Mouse (Mus musculus): ENCODE measurements around the gene Cenpp. TPM values are rescaled to one million over a fixed set of nuclear protein-coding genes. Genes with fewer than 3 reads are reported as not detected.

Gene Cenpp
- total RNA-seq, 4 experiments from 2014 or later: 1.1 to 1.5 (median 1.3) TPM

DNA sequence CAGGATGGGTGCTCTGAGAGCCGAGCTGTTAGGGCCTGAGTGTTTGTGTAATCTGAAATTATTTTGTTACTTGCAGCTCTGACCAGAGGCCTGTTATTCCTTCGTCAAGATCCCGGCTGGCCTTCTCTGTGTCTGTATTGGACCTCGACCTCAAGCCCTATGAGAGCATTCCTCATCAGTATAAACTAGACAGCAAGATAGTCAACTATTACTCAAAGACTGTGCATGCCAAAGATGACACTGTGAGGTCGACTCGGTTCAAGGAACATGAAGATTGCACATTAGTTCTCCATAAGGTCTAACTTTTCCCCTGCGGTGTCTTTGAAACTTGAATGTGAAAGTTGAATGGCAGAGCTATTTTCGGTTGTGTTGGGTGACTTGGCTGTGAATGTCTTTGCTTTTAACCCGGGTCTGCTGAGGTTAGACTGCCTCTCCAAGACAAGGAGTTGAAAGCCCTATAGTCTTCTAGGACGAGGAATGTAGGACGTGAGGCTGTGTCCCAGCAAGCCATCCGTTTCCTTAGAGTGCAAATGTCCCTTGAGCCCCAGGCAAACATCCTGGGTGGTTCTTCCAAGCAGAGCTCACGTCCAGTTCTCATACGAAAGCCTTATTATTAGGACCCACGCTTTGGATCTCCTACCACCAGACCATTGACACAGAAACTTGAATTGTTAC lies 191.0 kb downstream of the Cenpp start:
- DNase-seq (ENCODE audit: low spot score in 2 of 2): no peak

DNA sequence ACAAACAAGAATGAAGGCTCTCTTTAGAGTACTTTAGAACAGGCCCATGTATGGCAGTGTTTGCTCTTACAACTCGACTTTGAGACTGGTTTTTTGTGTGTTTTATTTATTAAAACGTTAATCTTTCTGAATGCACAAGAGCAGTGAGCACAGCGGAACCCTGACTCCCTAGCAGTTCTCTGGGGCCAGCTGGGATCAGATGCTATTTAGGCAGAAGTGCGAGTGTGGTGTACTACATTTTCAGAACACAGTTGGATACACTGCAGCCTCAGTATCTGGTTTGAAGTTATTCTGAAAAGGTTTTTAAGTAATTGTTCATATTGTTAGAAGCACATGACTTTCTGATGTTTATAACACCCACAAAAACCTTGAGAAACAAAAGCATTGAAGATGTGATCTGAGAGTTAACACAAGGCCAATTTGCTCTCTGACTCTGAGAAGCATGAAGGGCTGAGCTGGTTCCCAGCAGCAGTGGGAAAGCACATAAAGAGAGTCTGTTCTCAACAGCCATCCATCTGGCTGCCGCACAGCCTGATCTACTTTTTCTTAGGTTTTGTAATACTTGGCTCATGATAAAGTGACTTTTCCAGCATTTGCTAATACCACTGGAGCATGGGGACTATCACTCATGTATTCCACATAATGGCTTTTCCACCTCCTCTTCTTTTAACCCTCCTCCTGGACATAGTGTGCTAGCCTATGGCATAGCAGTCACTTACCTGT lies 191.7 kb downstream of the Cenpp start:
- DNase-seq (ENCODE audit: low spot score in 2 of 2): no peak

DNA sequence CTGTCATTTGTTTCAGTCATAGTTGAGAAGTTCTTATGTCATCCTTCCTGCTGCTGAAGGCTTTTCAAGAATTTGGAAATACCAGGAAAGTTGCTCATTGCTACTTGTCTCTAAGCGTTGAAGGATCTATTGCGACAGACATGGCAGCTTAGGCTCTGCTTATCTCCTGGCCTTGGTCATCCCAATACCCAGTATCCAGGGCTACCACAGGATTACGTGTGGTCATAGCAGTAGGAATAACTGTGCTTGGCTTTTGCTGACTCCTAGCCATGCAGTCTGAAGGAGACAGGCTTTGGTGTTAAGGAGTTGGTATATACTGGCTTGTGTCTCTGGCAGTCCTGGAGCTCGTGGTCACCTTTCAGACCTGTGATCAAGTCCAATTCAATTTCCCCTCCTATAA lies 192.3 kb downstream of the Cenpp start:
- DNase-seq (ENCODE audit: low spot score in 2 of 2): no peak

DNA sequence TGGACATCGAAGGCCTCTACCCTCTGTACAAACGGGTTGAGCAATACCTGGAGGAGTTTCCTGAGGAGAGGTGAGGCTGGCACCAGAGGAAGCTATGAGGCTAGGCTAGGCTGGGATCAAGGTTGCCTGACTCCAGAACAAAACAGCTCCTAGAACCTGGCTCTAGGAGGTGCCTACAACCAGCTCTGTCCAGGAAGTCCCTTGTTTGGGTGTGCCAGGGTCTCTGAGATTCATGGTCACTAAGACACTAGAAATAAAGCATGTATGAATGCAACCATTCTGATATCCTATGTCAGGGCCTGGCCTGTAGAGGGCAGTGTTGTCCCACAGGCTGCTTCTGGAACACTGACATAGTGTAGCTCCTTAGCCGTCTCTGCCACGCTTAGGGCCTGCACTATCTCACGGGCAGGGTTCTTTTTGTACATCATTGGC lies 203.3 kb downstream of the Cenpp start:
- DNase-seq (ENCODE audit: low spot score in 2 of 2): peak; percentile 57 to 67

DNA sequence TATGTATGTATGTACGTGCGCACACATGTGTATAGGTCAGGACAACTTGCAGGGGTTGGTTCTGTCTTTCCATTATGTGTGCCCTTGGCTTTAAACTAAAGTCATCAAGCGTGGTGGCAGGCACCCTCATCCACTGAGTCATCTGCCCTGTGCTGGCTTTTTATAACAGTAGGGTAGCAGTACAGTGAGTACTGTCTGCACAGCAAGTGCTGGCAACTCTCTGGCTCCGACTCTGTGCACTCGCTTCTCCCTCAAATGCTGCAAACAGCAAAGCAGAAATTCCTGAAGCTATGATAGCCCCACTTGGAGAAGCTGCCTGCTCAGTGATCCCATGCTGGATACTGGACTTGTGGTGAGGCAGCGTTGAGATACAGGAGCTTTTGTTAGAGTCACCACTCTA lies 208.1 kb downstream of the Cenpp start:
- DNase-seq (ENCODE audit: low spot score in 2 of 2): no peak

DNA sequence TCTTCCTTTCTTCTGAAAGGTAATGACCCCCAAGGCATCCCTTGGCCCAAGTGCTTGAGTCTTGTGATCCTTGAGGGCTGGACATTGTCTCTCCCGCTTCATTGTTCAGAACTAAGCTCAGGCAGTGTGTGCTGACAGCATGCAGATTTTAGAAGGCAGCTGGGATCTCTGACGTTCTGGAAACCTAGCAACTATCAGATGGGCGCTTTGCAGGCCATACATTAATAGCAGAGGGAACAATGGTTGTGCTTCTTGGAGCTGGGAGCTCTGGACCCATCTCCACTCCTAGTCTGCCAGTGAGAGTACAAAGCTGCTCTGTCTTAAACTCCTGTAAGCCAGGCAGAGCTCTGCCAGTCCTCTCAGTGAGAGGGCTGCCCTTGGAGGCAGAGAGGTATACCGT lies 216.4 kb downstream of the Cenpp start:
- DNase-seq (ENCODE audit: low spot score in 2 of 2): peak in 1 of 2 experiments; percentile 45

DNA sequence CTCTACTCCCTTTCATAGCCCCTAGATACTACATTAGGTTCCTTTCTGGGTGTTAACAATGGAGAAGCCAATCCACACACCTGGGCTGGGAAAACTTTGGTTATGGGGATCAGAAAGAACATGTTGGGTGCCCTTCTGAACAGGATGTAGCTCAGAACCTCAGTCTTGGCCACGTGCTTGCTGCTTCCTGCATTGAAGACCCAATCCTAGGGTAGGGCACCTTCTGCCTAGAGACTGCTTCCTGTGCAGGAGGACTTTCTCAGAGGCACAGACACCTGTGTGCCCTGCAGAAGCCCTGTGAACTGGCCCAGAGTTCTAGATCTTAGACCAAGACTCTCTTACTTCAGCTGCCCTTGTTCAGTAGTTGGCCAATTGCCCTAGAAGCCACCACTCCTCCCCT lies 216.8 kb downstream of the Cenpp start:
- no peak for DNase-seq (ENCODE audit: low spot score in 2 of 2)

DNA sequence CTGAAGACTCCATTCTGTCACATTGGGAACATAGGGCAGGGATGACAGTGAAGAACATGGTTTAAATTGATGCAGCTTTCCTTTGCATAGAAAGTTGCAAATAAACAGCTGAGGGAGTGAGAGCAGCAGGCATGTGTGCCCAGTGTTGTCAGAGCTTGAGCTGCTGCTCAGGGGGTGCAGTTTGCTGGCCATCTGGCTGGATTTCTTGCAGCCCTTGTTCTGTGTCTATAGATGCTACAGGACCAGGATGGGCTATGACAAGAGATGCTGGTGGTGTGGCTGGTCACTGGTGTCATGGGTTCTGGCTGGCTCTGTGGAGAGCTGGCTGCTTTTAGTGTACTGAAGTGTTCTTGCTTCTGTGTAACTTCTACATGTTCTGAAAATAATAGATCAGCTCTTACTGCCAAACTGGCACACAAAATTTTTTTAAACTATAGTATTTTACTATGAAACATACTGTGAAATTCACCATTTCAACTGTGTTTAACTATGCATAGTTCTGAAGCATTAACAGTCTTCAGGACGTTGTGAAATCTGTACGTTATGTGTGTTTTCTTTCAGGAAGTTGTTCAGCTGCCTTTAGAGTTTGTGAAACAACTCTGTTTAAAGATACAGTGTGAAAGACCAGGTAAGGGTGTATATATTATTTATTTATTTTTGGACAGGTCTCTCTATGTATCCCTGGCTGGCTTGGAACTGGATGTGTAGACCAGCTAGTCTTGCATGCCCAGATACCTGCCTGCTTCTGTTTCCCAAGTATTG lies 219.1 kb downstream of the Cenpp start:
- DNase-seq (ENCODE audit: low spot score in 2 of 2): no peak

DNA sequence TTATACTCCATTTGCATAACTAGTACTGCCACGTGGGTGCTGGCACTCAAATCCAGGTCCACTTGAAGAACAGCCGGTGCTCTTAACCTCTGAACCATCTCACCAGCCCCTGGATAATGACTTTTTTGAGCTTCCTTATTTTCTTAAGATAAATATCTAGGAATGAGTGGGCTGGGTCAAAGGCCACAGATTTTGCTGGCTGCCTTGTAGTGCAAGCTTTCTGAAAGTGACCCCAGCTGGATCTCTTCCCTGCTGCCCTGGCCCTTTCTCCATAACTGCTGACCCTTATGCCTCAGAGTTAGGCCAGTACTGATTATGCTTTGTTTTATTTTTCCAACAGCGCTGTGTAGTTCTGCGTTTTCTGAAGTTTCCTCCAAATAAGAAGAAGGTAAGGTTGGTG lies 222.1 kb downstream of the Cenpp start:
- no peak for DNase-seq (ENCODE audit: low spot score in 2 of 2)

DNA sequence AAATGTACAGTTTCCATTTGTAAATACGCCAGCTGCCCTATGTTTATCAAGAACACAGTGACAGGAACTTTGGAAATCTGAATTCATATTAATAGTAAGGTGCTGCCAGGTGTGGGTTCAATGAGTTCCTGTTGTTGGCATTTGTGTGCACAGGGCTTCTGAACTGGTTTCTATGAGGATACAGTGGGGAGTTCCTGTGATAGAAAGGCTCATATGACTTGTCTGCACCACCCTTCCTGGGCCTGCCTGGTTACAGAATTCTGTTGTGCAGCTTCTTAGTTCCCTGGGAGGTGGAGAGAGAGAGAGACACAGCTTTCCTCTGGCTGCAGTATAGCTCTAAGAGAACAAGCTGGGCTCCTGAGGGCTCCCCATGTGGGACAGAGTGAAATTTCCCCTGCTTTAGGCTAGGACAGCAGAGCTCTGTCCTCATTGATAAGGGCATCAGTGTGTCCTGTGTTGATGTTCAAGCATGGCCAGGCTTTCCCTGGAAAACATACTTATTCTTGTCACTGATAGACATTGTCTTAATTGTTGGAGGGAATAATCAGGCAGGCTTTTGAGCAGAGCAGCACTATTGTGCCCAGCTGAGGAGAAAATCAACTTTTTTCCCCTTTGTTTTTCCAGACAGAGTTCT lies 224.4 kb downstream of the Cenpp start:
- DNase-seq (ENCODE audit: low spot score in 2 of 2): no peak

DNA sequence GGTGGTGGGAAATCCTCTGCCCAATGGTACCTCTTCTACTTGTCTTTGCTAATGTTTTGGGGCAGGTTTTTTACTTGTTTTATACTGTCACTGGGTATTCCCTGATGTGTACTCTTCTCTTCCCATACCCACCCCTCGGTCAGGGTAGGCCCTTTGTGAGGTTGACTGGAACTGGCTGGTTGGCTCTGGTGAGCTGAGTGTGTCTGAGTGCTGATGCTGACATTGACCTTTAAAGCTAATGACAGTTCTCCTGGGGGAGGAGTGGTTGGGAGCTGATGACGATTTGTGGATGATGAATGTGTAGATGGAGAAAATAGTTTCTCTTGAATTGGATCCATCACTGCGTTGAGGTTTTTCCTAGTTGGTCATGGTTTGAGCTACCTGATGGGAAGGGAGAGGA lies 225.8 kb downstream of the Cenpp start:
- no peak for DNase-seq (ENCODE audit: low spot score in 2 of 2)

DNA sequence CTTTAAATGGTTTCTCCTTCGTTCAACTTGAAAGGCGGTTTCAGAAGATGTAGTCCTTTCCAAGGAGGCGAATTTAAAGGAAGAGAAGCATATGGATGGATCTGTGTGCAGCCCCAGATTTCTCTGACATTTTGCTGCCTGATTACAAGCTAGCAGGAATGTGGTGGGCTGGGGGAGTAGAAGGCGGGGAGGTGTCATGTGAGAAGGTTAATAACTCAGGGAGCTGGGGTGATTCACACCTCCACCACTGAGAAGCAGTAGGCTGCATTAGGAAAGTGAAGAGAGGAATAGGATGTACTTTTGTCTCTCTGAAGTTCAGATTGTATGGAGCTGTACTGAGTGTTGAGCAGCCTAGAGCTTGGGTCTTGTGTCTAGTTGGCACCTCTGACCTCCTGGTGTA lies 230.6 kb downstream of the Cenpp start:
- DNase-seq (ENCODE audit: low spot score in 2 of 2): no peak

DNA sequence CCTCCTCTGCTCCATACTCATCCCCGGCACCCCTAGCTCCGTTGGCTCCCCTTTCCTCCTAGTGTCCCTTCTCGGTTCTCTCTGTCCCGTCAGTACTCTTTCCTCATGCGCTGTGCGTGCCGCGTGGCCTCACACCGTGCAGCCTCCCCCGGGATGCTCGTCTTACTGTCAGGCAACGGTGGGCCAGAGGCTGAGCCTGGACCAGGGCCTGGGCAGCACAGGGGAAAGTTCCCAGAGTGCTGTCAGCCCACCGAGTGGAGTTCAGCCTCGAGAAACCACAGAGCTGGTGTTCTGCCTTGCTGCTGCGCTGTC lies 231.0 kb downstream of the Cenpp start:
- DNase-seq (ENCODE audit: low spot score in 2 of 2): no peak

DNA sequence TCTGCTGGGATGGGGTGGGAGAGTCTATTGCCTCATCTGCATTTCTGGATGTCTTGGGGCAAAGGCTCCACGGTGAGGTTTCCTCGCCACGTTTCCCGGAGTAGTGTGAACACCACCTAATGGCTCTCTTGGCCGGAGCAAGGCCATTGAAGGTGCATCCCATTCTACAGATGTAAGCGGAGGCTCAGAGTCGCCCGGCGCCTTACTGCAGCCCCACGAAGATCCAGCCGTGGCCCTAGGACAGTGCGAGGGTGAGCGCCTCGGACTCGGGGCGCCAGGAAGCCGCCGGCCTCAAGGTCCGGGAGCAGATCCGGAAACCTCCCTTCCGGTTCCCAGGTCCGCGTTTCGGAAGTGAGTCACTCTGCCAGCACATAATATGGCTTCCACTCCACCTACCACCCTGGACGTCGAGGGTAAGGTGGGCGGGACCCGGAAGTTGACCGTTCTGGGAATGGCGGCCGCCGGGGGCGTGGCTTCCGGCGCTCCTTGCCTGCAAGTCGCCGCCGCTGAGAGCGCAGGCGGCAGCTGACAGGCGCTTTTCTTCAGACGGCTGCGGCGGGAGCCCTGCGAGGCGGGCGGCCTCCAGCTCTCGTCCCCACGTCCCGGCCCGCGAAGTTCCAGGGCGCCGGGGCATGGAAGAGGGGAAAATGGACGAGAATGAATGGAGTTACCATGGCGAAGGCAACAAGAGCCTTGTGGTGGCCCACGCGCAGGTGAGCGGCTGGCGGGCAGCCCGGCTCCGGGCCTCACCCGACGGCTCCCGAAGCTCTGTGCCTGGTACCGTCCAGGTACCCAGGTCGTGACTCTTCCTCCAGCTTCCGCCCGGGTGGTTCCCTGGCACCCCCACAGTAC lies 231.6 kb downstream of the Cenpp start, which contains the start of gene Ippk:
Gene Ippk (plus strand): TSS at position 496 of the 852 bp plus-strand sequence.
- DNase-seq (ENCODE audit: low spot score in 2 of 2): peak; percentile 91 to 99

Other genes starting within 250 kb of the Cenpp start
- 10 to 100 TPM; 16.5 to 21.5 (median 16.8) TPM for gene Ippk, start 231.5 kb downstream of the Cenpp start, total RNA-seq (2022)
- 1 to 10 TPM; 1.5 to 2.4 (median 2.0) TPM for gene Tes3-ps, start 159.5 kb downstream of the Cenpp start, total RNA-seq (2022)
- gene Ecm2, start 148.0 kb downstream of the Cenpp start, total RNA-seq (2022): 1 to 10 TPM; 2.5 to 3.1 (median 2.9) TPM
- gene Aspn, start 108.3 kb downstream of the Cenpp start, total RNA-seq (2022): under 1 TPM; 0.50 to 0.97 (median 0.67) TPM
- gene Omd, start 70.3 kb downstream of the Cenpp start, total RNA-seq (2022): 1 to 10 TPM; 1.6 to 2.2 (median 2.1) TPM
- 1 to 10 TPM; 5.1 to 9.6 (median 8.3) TPM for gene Ogn, start 44.7 kb downstream of the Cenpp start, total RNA-seq (2022)
- gene Nol8, start 293 bp upstream of the Cenpp start, total RNA-seq (2022): 10 to 100 TPM; 21.7 to 25.9 (median 24.8) TPM
- 10 to 100 TPM; 51.0 to 76.0 (median 64.3) TPM for gene Iars, start 29.3 kb upstream of the Cenpp start, total RNA-seq (2022)
- gene Gm30302, start 146.2 kb upstream of the Cenpp start, total RNA-seq (2022): not detected